Mouse (Mus musculus): ENCODE measurements at regions not wholly inside any gene's neighbourhood (a gene's known extent, or its start where the extent isn't known, plus 50 kb on each side); places are given as distances from the start of the nearest gene placed in this dataset.

- Histone ChIP-seq H3K27me3 (ENCODE audit: control insufficient read depth, insufficient read depth, low read length) (no peaks in the 10 kb centered on the region), H3K4me1 (ENCODE audit: control insufficient read depth, insufficient read depth, low read length) (no peaks in the 10 kb centered on the region), H3K36me3 (ENCODE audit: control insufficient read depth, insufficient read depth, low read length) (no peaks in the 10 kb centered on the region), H3K9me3 (ENCODE audit: control insufficient read depth, low read length) (no peaks in the 10 kb centered on the region), H3K9ac (ENCODE audit: low read length) (no peak overlapping the region), H3K4me3 (ENCODE audit: low read depth, low read length) (no peak overlapping the region), H3K27ac (replicated peaks; ENCODE audit: low read depth, low read length) (no peak overlapping the region), H3K4me2 (ENCODE audit: low read depth, severe bottlenecking) (no peak overlapping the region)
- ATAC-seq (ENCODE audit: insufficient number of reproducible peaks, low FRiP score, low TSS enrichment, low read depth) (no peak), DNase-seq (ENCODE audit: low spot score) (no peak)
Observed at GRCm38 (mm10) chr11:17768345-17768759, 185.3 kb downstream of the Etaa1 start.

GRCm38 (mm10) chr11:17768837-17769466 lies 184.7 kb downstream of the Etaa1 start:
- H3K4me3 ChIP-seq (ENCODE audit: low read depth, low read length) = no peak overlapping the region
- H3K9me3 ChIP-seq (ENCODE audit: control insufficient read depth, low read length) = no peaks in the 10 kb centered on the region
- no peaks in the 10 kb centered on the region for H3K27me3 ChIP-seq (ENCODE audit: control insufficient read depth, insufficient read depth, low read length)
- ATAC-seq (ENCODE audit: insufficient number of reproducible peaks, low FRiP score, low TSS enrichment, low read depth) (no peak), DNase-seq (ENCODE audit: low spot score) (no peak)
- no peaks in the 10 kb centered on the region for H3K36me3 ChIP-seq (ENCODE audit: control insufficient read depth, insufficient read depth, low read length)
- no peak overlapping the region for H3K9ac ChIP-seq (ENCODE audit: low read length)
- no peaks in the 10 kb centered on the region for H3K4me1 ChIP-seq (ENCODE audit: control insufficient read depth, insufficient read depth, low read length)
- H3K4me2 ChIP-seq (ENCODE audit: low read depth, severe bottlenecking) = no peak overlapping the region
- WGBS = 56% methylated on average over 4 of the region's 4 CpGs
- H3K27ac ChIP-seq (replicated peaks; ENCODE audit: low read depth, low read length) = no peak overlapping the region

- H3K9ac ChIP-seq (ENCODE audit: low read length) = no peak overlapping the region
- ATAC-seq (ENCODE audit: insufficient number of reproducible peaks, low FRiP score, low TSS enrichment, low read depth) = no peak
- no peaks in the 10 kb centered on the region for H3K27me3 ChIP-seq (ENCODE audit: control insufficient read depth, insufficient read depth, low read length)
Observed at GRCm38 (mm10) chr11:17797632-17798031, 156.0 kb downstream of the Etaa1 start.

GRCm38 (mm10) chr11:17807851-17808250 lies 145.8 kb downstream of the Etaa1 start:
- Histone ChIP-seq H3K27me3 (ENCODE audit: control insufficient read depth, insufficient read depth, low read length) (no peaks in the 10 kb centered on the region), H3K4me1 (ENCODE audit: control insufficient read depth, insufficient read depth, low read length) (no peaks in the 10 kb centered on the region), H3K4me2 (ENCODE audit: low read depth, severe bottlenecking) (no peak overlapping the region), H3K9me3 (ENCODE audit: control insufficient read depth, low read length) (no peaks in the 10 kb centered on the region), H3K4me3 (ENCODE audit: low read depth, low read length) (no peak overlapping the region), H3K27ac (replicated peaks; ENCODE audit: low read depth, low read length) (no peak overlapping the region), H3K36me3 (ENCODE audit: control insufficient read depth, insufficient read depth, low read length) (no peaks in the 10 kb centered on the region), H3K9ac (ENCODE audit: low read length) (no peak overlapping the region)
- no peak for DNase-seq (ENCODE audit: low spot score)
- ATAC-seq (ENCODE audit: insufficient number of reproducible peaks, low FRiP score, low TSS enrichment, low read depth) = no peak
- 86% methylated on average over 3 of the region's 3 CpGs for WGBS

More at GRCm38 (mm10) chr11:17797632-17798031, 156.0 kb downstream of the Etaa1 start:
- no peak overlapping the region for H3K4me2 ChIP-seq (ENCODE audit: low read depth, severe bottlenecking)
- no peak for DNase-seq (ENCODE audit: low spot score)
- H3K4me1 ChIP-seq (ENCODE audit: control insufficient read depth, insufficient read depth, low read length) = no peaks in the 10 kb centered on the region
- no peak overlapping the region for H3K27ac ChIP-seq (replicated peaks; ENCODE audit: low read depth, low read length)
- H3K9me3 ChIP-seq (ENCODE audit: control insufficient read depth, low read length) = no peaks in the 10 kb centered on the region
- no peak overlapping the region for H3K4me3 ChIP-seq (ENCODE audit: low read depth, low read length)
- no peaks in the 10 kb centered on the region for H3K36me3 ChIP-seq (ENCODE audit: control insufficient read depth, insufficient read depth, low read length)

GRCm38 (mm10) chr11:17811829-17812559 lies 141.7 kb downstream of the Etaa1 start:
- 71% methylated on average over 8 of the region's 8 CpGs for WGBS
- ATAC-seq (ENCODE audit: insufficient number of reproducible peaks, low FRiP score, low TSS enrichment, low read depth) (no peak; the same call in 1 of the 2 replicates), DNase-seq (ENCODE audit: low spot score) (no peak)
- H3K4me1 ChIP-seq (ENCODE audit: control insufficient read depth, insufficient read depth, low read length) = no peaks in the 10 kb centered on the region
- H3K4me3 ChIP-seq (ENCODE audit: low read depth, low read length) = no peak overlapping the region
- H3K36me3 ChIP-seq (ENCODE audit: control insufficient read depth, insufficient read depth, low read length) = no peaks in the 10 kb centered on the region
- H3K27me3 ChIP-seq (ENCODE audit: control insufficient read depth, insufficient read depth, low read length) = no peaks in the 10 kb centered on the region
- no peak overlapping the region for H3K9ac ChIP-seq (ENCODE audit: low read length)
- H3K27ac ChIP-seq (replicated peaks; ENCODE audit: low read depth, low read length) = no peak overlapping the region
- H3K9me3 ChIP-seq (ENCODE audit: control insufficient read depth, low read length) = no peaks in the 10 kb centered on the region
- H3K4me2 ChIP-seq (ENCODE audit: low read depth, severe bottlenecking) = no peak overlapping the region

- no peaks in the 10 kb centered on the region for H3K27me3 ChIP-seq (ENCODE audit: control insufficient read depth, insufficient read depth, low read length)
- 87% methylated on average over 2 of the region's 2 CpGs for WGBS
- no peak overlapping the region for H3K4me3 ChIP-seq (ENCODE audit: low read depth, low read length)
- H3K9ac ChIP-seq (ENCODE audit: low read length) = no peak overlapping the region
- DNase-seq (ENCODE audit: low spot score) (no peak), ATAC-seq (ENCODE audit: insufficient number of reproducible peaks, low FRiP score, low TSS enrichment, low read depth) (no peak)
- no peak overlapping the region for H3K27ac ChIP-seq (replicated peaks; ENCODE audit: low read depth, low read length)
- H3K9me3 ChIP-seq (ENCODE audit: control insufficient read depth, low read length) = no peaks in the 10 kb centered on the region
- no peaks in the 10 kb centered on the region for H3K4me1 ChIP-seq (ENCODE audit: control insufficient read depth, insufficient read depth, low read length)
- H3K4me2 ChIP-seq (ENCODE audit: low read depth, severe bottlenecking) = no peak overlapping the region
- no peaks in the 10 kb centered on the region for H3K36me3 ChIP-seq (ENCODE audit: control insufficient read depth, insufficient read depth, low read length)
Observed at GRCm38 (mm10) chr11:17842642-17843041, 111.0 kb downstream of the Etaa1 start.

GRCm38 (mm10) chr11:17852405-17852804 lies 101.3 kb downstream of the Etaa1 start:
- H3K27me3 ChIP-seq (ENCODE audit: control insufficient read depth, insufficient read depth, low read length) = no peaks in the 10 kb centered on the region
- no peaks in the 10 kb centered on the region for H3K4me1 ChIP-seq (ENCODE audit: control insufficient read depth, insufficient read depth, low read length)
- no peaks in the 10 kb centered on the region for H3K36me3 ChIP-seq (ENCODE audit: control insufficient read depth, insufficient read depth, low read length)
- H3K27ac ChIP-seq (replicated peaks; ENCODE audit: low read depth, low read length) = no peak overlapping the region
- no peak overlapping the region for H3K9ac ChIP-seq (ENCODE audit: low read length)
- no peak overlapping the region for H3K4me2 ChIP-seq (ENCODE audit: low read depth, severe bottlenecking)
- ATAC-seq (ENCODE audit: insufficient number of reproducible peaks, low FRiP score, low TSS enrichment, low read depth) (no peak), DNase-seq (ENCODE audit: low spot score) (peak; percentile 51)
- WGBS = 60% methylated on average over 7 of the region's 7 CpGs
- no peak overlapping the region for H3K4me3 ChIP-seq (ENCODE audit: low read depth, low read length)
- H3K9me3 ChIP-seq (ENCODE audit: control insufficient read depth, low read length) = no peaks in the 10 kb centered on the region

- 71% methylated on average over 8 of the region's 8 CpGs for WGBS
- H3K9me3 ChIP-seq (ENCODE audit: control insufficient read depth, low read length) = no peaks in the 10 kb centered on the region
- ATAC-seq (ENCODE audit: insufficient number of reproducible peaks, low FRiP score, low TSS enrichment, low read depth) = no peak
- no peak overlapping the region for H3K27ac ChIP-seq (replicated peaks; ENCODE audit: low read depth, low read length)
- no peaks in the 10 kb centered on the region for H3K27me3 ChIP-seq (ENCODE audit: control insufficient read depth, insufficient read depth, low read length)
- H3K4me2 ChIP-seq (ENCODE audit: low read depth, severe bottlenecking) = no peak overlapping the region
- H3K4me3 ChIP-seq (ENCODE audit: low read depth, low read length) = no peak overlapping the region
- H3K36me3 ChIP-seq (ENCODE audit: control insufficient read depth, insufficient read depth, low read length) = no peaks in the 10 kb centered on the region
- H3K4me1 ChIP-seq (ENCODE audit: control insufficient read depth, insufficient read depth, low read length) = no peaks in the 10 kb centered on the region
- H3K9ac ChIP-seq (ENCODE audit: low read length) = no peak overlapping the region
- no peak for DNase-seq (ENCODE audit: low spot score)
Observed at GRCm38 (mm10) chr11:17853246-17853804, 100.3 kb downstream of the Etaa1 start.
